Mouse (Mus musculus): ENCODE results near the gene Gm9803. TPM values are rescaled to one million over a fixed set of nuclear protein-coding genes. Genes with fewer than 3 reads are reported as not detected.

Gm9803 gene
- total and polyA plus RNA-seq, 2 experiments from 2014 or later: 6.6 to 26.9 TPM

GRCm38 (mm10) chr10:43490846-43491245, 33.0 kb upstream of the Gm9803 start:
- H3K27me3 ChIP-seq (ENCODE audit: control insufficient read depth, insufficient read depth, low read length): no peaks in the 10 kb centered on the region
- H3K9ac ChIP-seq (replicated peaks; ENCODE audit: low read depth, low read length): no peak overlapping the region
- H3K9me3 ChIP-seq (replicated peaks; ENCODE audit: control insufficient read depth, low read length): no peaks in the 10 kb centered on the region
- no peak overlapping the region for H3K4me3 ChIP-seq (ENCODE audit: low read depth, low read length)
- H3K36me3 ChIP-seq (replicated peaks; ENCODE audit: control insufficient read depth, insufficient read depth, low read length): peaks cover 9% of the 10 kb centered on the region
- ATAC-seq (ENCODE audit: insufficient read depth, low read depth) (peak; percentile 69), DNase-seq (ENCODE audit: low spot score) (no peak)
- WGBS: 54% methylated on average over 5 of the region's 5 CpGs
- peak overlapping the region; percentile 56 for H3K27ac ChIP-seq (ENCODE audit: low read depth)
- H3K4me1 ChIP-seq (ENCODE audit: control insufficient read depth, insufficient read depth): peaks cover 17% of the 10 kb centered on the region
- TF ChIP-seq CTCF (IDR thresholded peaks at IDR 0.05; ENCODE audit: low read depth) (no peak), EP300 (IDR thresholded peaks at IDR 0.05; ENCODE audit: low read depth) (no peak)
- H3K4me2 ChIP-seq (ENCODE audit: low read depth, low read length): no peak overlapping the region

GRCm38 (mm10) chr10:43502599-43502998, 21.3 kb upstream of the Gm9803 start:
- H3K4me2 ChIP-seq (ENCODE audit: low read depth, low read length): no peak overlapping the region
- no peak for ATAC-seq (ENCODE audit: insufficient read depth, low read depth)
- 96% methylated on average over 4 of the region's 4 CpGs for WGBS
- no peaks in the 10 kb centered on the region for H3K9me3 ChIP-seq (replicated peaks; ENCODE audit: control insufficient read depth, low read length)
- H3K4me1 ChIP-seq (ENCODE audit: control insufficient read depth, insufficient read depth): no peaks in the 10 kb centered on the region
- peaks cover 17% of the 10 kb centered on the region for H3K36me3 ChIP-seq (replicated peaks; ENCODE audit: control insufficient read depth, insufficient read depth, low read length)
- H3K27ac ChIP-seq (ENCODE audit: low read depth): no peak overlapping the region
- H3K27me3 ChIP-seq (ENCODE audit: control insufficient read depth, insufficient read depth, low read length): no peaks in the 10 kb centered on the region
- H3K4me3 ChIP-seq (ENCODE audit: low read depth, low read length): no peak overlapping the region
- TF ChIP-seq CTCF (IDR thresholded peaks at IDR 0.05; ENCODE audit: low read depth) (no peak), EP300 (IDR thresholded peaks at IDR 0.05; ENCODE audit: low read depth) (no peak)
- no peak for DNase-seq (ENCODE audit: low spot score)
- no peak overlapping the region for H3K9ac ChIP-seq (replicated peaks; ENCODE audit: low read depth, low read length)

- H3K4me1 ChIP-seq (ENCODE audit: control insufficient read depth, insufficient read depth): no peaks in the 10 kb centered on the region
- DNase-seq (ENCODE audit: low spot score) (no peak), ATAC-seq (ENCODE audit: insufficient read depth, low read depth) (no peak)
- no peak for TF ChIP-seq CTCF (IDR thresholded peaks at IDR 0.05; ENCODE audit: low read depth)
- TF ChIP-seq EP300 (IDR thresholded peaks at IDR 0.05; ENCODE audit: low read depth): no peak
- no peak overlapping the region for H3K4me2 ChIP-seq (ENCODE audit: low read depth, low read length)
- H3K9ac ChIP-seq (replicated peaks; ENCODE audit: low read depth, low read length): no peak overlapping the region
- H3K27ac ChIP-seq (ENCODE audit: low read depth): no peak overlapping the region
- no peaks in the 10 kb centered on the region for H3K27me3 ChIP-seq (ENCODE audit: control insufficient read depth, insufficient read depth, low read length)
- no peak overlapping the region for H3K4me3 ChIP-seq (ENCODE audit: low read depth, low read length)
- peaks cover 4% of the 10 kb centered on the region for H3K36me3 ChIP-seq (replicated peaks; ENCODE audit: control insufficient read depth, insufficient read depth, low read length)
- H3K9me3 ChIP-seq (replicated peaks; ENCODE audit: control insufficient read depth, low read length): no peaks in the 10 kb centered on the region
- 71% methylated on average over 1 of the region's 1 CpGs for WGBS
These were observed 19.6 kb upstream of the Gm9803 start for GRCm38 (mm10) chr10:43504291-43504690.

- no peak for ATAC-seq (ENCODE audit: insufficient read depth, low read depth)
- WGBS: 73% methylated on average over 4 of the region's 4 CpGs
- H3K36me3 ChIP-seq (replicated peaks; ENCODE audit: control insufficient read depth, insufficient read depth, low read length): peaks cover 24% of the 10 kb centered on the region
These were observed 16.8 kb upstream of the Gm9803 start for GRCm38 (mm10) chr10:43507051-43507450.

GRCm38 (mm10) chr10:43509228-43509627, 14.7 kb upstream of the Gm9803 start:
- Histone ChIP-seq H3K9ac (replicated peaks; ENCODE audit: low read depth, low read length) (no peak overlapping the region), H3K27ac (ENCODE audit: low read depth) (no peak overlapping the region), H3K9me3 (replicated peaks; ENCODE audit: control insufficient read depth, low read length) (no peaks in the 10 kb centered on the region), H3K4me3 (ENCODE audit: low read depth, low read length) (no peak overlapping the region), H3K36me3 (replicated peaks; ENCODE audit: control insufficient read depth, insufficient read depth, low read length) (peaks cover 34% of the 10 kb centered on the region), H3K4me1 (ENCODE audit: control insufficient read depth, insufficient read depth) (no peaks in the 10 kb centered on the region), H3K27me3 (ENCODE audit: control insufficient read depth, insufficient read depth, low read length) (no peaks in the 10 kb centered on the region), H3K4me2 (ENCODE audit: low read depth, low read length) (no peak overlapping the region)
- WGBS: 85% methylated on average over 7 of the region's 7 CpGs
- TF ChIP-seq EP300 (IDR thresholded peaks at IDR 0.05; ENCODE audit: low read depth) (no peak), CTCF (IDR thresholded peaks at IDR 0.05; ENCODE audit: low read depth) (no peak)
- ATAC-seq (ENCODE audit: insufficient read depth, low read depth) (no peak), DNase-seq (ENCODE audit: low spot score) (no peak)

More at GRCm38 (mm10) chr10:43507051-43507450, 16.8 kb upstream of the Gm9803 start:
- Histone ChIP-seq H3K4me1 (ENCODE audit: control insufficient read depth, insufficient read depth) (no peaks in the 10 kb centered on the region), H3K4me2 (ENCODE audit: low read depth, low read length) (no peak overlapping the region), H3K9ac (replicated peaks; ENCODE audit: low read depth, low read length) (no peak overlapping the region), H3K4me3 (ENCODE audit: low read depth, low read length) (no peak overlapping the region), H3K27ac (ENCODE audit: low read depth) (no peak overlapping the region), H3K9me3 (replicated peaks; ENCODE audit: control insufficient read depth, low read length) (no peaks in the 10 kb centered on the region), H3K27me3 (ENCODE audit: control insufficient read depth, insufficient read depth, low read length) (no peaks in the 10 kb centered on the region)
- TF ChIP-seq CTCF (IDR thresholded peaks at IDR 0.05; ENCODE audit: low read depth) (no peak), EP300 (IDR thresholded peaks at IDR 0.05; ENCODE audit: low read depth) (no peak)
- no peak for DNase-seq (ENCODE audit: low spot score)

DNA sequence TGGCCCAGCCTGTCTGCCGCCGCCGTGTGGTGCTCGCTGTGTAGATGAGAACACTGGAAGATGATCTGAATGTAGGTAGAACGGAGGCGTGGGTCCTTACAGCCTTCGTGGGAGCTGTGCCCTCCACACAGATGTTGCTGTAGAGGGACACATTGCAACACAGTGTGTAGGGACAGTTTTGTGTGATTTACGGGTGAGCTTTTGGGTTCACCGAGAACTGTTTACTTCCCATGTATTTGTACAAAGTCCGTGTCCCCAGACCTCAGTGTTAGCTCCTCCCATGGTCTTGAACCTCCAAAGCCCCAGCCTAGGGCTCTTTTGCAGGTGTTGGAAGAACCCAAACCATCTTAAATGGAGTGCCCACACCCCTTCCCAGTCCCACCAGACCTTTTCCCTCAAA, 10.9 kb upstream of the Gm9803 start:
- Histone ChIP-seq H3K4me3 (ENCODE audit: low read depth, low read length) (no peak overlapping the region), H3K27ac (ENCODE audit: low read depth) (no peak overlapping the region), H3K9ac (replicated peaks; ENCODE audit: low read depth, low read length) (no peak overlapping the region), H3K27me3 (ENCODE audit: control insufficient read depth, insufficient read depth, low read length) (no peaks in the 10 kb centered on the region), H3K36me3 (replicated peaks; ENCODE audit: control insufficient read depth, insufficient read depth, low read length) (peaks cover 34% of the 10 kb centered on the region), H3K4me1 (ENCODE audit: control insufficient read depth, insufficient read depth) (peaks cover 10% of the 10 kb centered on the region; the same call in 1 of the 2 replicates), H3K9me3 (replicated peaks; ENCODE audit: control insufficient read depth, low read length) (no peaks in the 10 kb centered on the region), H3K4me2 (ENCODE audit: low read depth, low read length) (no peak overlapping the region)
- 92% methylated on average over 10 of the region's 10 CpGs for WGBS
- ATAC-seq (ENCODE audit: insufficient read depth, low read depth) (no peak), DNase-seq (ENCODE audit: low spot score) (no peak)
- TF ChIP-seq CTCF (IDR thresholded peaks at IDR 0.05; ENCODE audit: low read depth) (no peak), EP300 (IDR thresholded peaks at IDR 0.05; ENCODE audit: low read depth) (no peak)
